Mouse (Mus musculus): ENCODE results near the gene Vamp2.
A peak's percentile ranks its signal among the peaks of the same experiment; 100 is the strongest.

Vamp2 gene

GRCm38 (mm10) chr11:69133566-69133922 is 45.3 kb downstream of the Vamp2 start:
- DNase-seq (ENCODE audit: low read depth, low spot score): peak; percentile 61

- peak; percentile 91 for DNase-seq (ENCODE audit: low read depth, low spot score)
Measured at GRCm38 (mm10) chr11:69133923-69134621, 45.8 kb downstream of the Vamp2 start.

DNA sequence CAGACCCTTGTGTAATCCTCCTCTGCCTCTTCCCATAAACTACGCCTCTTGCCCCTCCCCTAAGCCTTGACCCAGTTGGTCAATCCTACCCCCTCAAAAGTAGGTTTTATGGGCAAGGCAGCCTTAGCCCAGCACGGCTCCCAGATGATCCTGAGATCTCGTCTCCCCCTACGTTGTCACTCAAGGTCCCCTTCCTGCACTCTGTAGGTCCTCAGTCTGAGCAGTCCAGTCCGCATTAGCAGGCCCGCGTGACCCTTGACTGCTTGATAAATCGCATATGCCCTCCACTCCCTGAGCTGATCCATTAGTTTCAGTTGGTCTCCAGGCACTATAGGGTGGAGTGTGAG is 46.3 kb downstream of the Vamp2 start:
- DNase-seq (ENCODE audit: low read depth, low spot score): no peak

DNA sequence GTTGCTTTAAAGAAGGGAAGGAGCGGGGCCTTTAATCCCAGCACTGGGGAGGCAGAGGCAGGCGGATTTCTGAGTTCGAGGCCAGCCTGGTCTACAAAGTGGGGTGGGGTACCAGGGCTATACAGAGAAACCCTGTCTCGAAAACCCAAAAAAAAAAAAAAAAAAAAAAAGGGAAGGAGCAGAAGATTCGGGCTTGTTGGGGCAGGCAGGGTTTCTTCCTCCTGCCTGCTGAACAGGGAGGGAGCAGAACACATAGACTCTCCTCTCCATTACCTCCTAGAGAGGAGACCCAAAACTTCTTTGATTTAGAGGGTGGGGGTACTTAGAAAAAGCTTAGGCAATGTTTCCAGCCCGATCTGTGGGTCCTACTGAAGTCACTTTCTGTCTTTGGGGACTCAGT is 47.1 kb downstream of the Vamp2 start:
- DNase-seq (ENCODE audit: low read depth, low spot score): no peak

Measured in brain, adult 2 months (tissue).